Mouse (Mus musculus) cerebral cortex, adult 2 months (tissue): ENCODE results near the gene Gper1.

Source experiments
- WGBS: fragments of 180-500 bp; shearing (Covaris S2); methylation state at CpG from one replicate; pipeline ENCODE4 v1.1.7; 2018; 5-methylcytosine and 5-hydroxymethylcytosine counted together

The Gper1 gene

GRCm38 (mm10) chr5:139411665-139412314, 11.2 kb upstream of the Gper1 start:
- 90% methylated on average over 15 of the region's 15 CpGs for WGBS

- WGBS = 87% methylated on average over 4 of the region's 4 CpGs
These were observed 9.4 kb upstream of the Gper1 start for GRCm38 (mm10) chr5:139413545-139413944.

GRCm38 (mm10) chr5:139415001-139415400, 8.0 kb upstream of the Gper1 start:
- 95% methylated on average over 5 of the region's 5 CpGs for WGBS

- WGBS = 96% methylated on average over 4 of the region's 4 CpGs
These were observed 6.0 kb upstream of the Gper1 start for GRCm38 (mm10) chr5:139416942-139417341.

- 91% methylated on average over 3 of the region's 3 CpGs for WGBS
These were observed 5.5 kb upstream of the Gper1 start for GRCm38 (mm10) chr5:139417480-139417879.

- 74% methylated on average over 2 of the region's 2 CpGs for WGBS
These were observed 4.8 kb upstream of the Gper1 start for GRCm38 (mm10) chr5:139418110-139418509.

GRCm38 (mm10) chr5:139418633-139419032, 4.3 kb upstream of the Gper1 start:
- WGBS = 20% methylated on average over 3 of the region's 3 CpGs

GRCm38 (mm10) chr5:139425198-139425597, 2.2 kb downstream of the Gper1 start:
- WGBS = 46% methylated on average over 9 of the region's 9 CpGs

GRCm38 (mm10) chr5:139427001-139427400, 4.0 kb downstream of the Gper1 start:
- WGBS = 92% methylated on average over 9 of the region's 9 CpGs

- 45% methylated on average over 9 of the region's 9 CpGs for WGBS
These were observed 5.0 kb downstream of the Gper1 start for GRCm38 (mm10) chr5:139427989-139428388.

- WGBS = 21% methylated on average over 12 of the region's 12 CpGs
These were observed 6.9 kb downstream of the Gper1 start for GRCm38 (mm10) chr5:139429818-139430341.

GRCm38 (mm10) chr5:139432333-139432732, 9.4 kb downstream of the Gper1 start:
- 56% methylated on average over 6 of the region's 6 CpGs for WGBS

GRCm38 (mm10) chr5:139432747-139433508, 10.0 kb downstream of the Gper1 start:
- 66% methylated on average over 7 of the region's 7 CpGs for WGBS

GRCm38 (mm10) chr5:139433842-139434568, 11.1 kb downstream of the Gper1 start:
- 72% methylated on average over 9 of the region's 9 CpGs for WGBS

GRCm38 (mm10) chr5:139434940-139435339, 12.0 kb downstream of the Gper1 start:
- WGBS = 19% methylated on average over 8 of the region's 8 CpGs

- WGBS = 86% methylated on average over 4 of the region's 4 CpGs
These were observed 14.8 kb downstream of the Gper1 start for GRCm38 (mm10) chr5:139437769-139438168.

- WGBS = 53% methylated on average over 12 of the region's 12 CpGs
These were observed 15.5 kb downstream of the Gper1 start for GRCm38 (mm10) chr5:139438440-139438839.

- WGBS = 33% methylated on average over 5 of the region's 5 CpGs
These were observed 17.5 kb downstream of the Gper1 start for GRCm38 (mm10) chr5:139440451-139440850.

- 69% methylated on average over 11 of the region's 11 CpGs for WGBS
These were observed 18.2 kb downstream of the Gper1 start for GRCm38 (mm10) chr5:139440926-139441725.

- WGBS = 91% methylated on average over 2 of the region's 2 CpGs
These were observed 18.7 kb downstream of the Gper1 start for GRCm38 (mm10) chr5:139441726-139442018.

GRCm38 (mm10) chr5:139442428-139442827, 19.5 kb downstream of the Gper1 start:
- 58% methylated on average over 12 of the region's 12 CpGs for WGBS

GRCm38 (mm10) chr5:139442962-139443361, 20.0 kb downstream of the Gper1 start:
- 72% methylated on average over 4 of the region's 4 CpGs for WGBS
